Comparison of ENCODE assay signal across 17 mouse cellular contexts in genomic region chr4:120717591-120717990, GRCm38 (mm10). TPM values are rescaled to one million over a fixed set of nuclear protein-coding genes. Genes with fewer than 3 reads are reported as not detected.
A peak's percentile ranks its signal among the peaks of the same experiment; 100 is the strongest.
DNase-seq lines count a peak whose midpoint lies in the region; ATAC-seq and TF ChIP-seq lines count a peak whose summit lies in the region.
"Had no signal": no experiment of that assay in that cellular context is flagged by ENCODE, and none has a peak within 500 bp of the region (broad histone marks: within the 10 kb centered on the region; RNA-seq: fewer than 3 reads in every experiment).

No protein-coding gene starts in this region.

- WGBS in hindbrain, embryonic 14.5 days, result 67% methylated on average over 8 of the region's 8 CpGs

- no peak for TF ChIP-seq POLR2A in myocyte (IDR thresholded peaks at IDR 0.05; ENCODE audit: insufficient read length, low read depth)

- ATAC-seq in hindbrain, embryonic 14.5 days (ENCODE audit: low FRiP score), result no peak
- ATAC-seq: forebrain, embryonic 15.5 days had no signal

- intact Hi-C loops in heart, postnatal 25 days (cut with DNase I), result no loop called here
- intact Hi-C loops in gastrocnemius, adult 2 months (cut with DNase I), result no loop called here

- peak overlapping the region; percentile 62; the same call in 1 of the 2 replicates for H3K27ac ChIP-seq in layer of hippocampus, adult 2 months
- no peak overlapping the region for H3K27ac ChIP-seq in gastrocnemius, adult 2 months
- no peak overlapping the region for H3K27ac ChIP-seq in hindbrain, embryonic 14.5 days
- H3K27ac ChIP-seq: forebrain, embryonic 15.5 days; limb, embryonic 12.5 days; midbrain, embryonic 12.5 days had no signal

- H3K4me3 ChIP-seq in C2C12 (ENCODE audit: insufficient read depth, poor library complexity, severe bottlenecking), result no peak overlapping the region
- H3K4me3 ChIP-seq in layer of hippocampus, adult 2 months, result no peak overlapping the region
- no peak overlapping the region for H3K4me3 ChIP-seq in myocyte
- H3K4me3 ChIP-seq in gastrocnemius, adult 2 months, result no peak overlapping the region
- no peak overlapping the region for H3K4me3 ChIP-seq in hindbrain, embryonic 14.5 days (replicated peaks; ENCODE audit: low read length)
- H3K4me3 ChIP-seq: limb, embryonic 12.5 days; midbrain, embryonic 12.5 days had no signal

- peak overlapping the region; percentile 63 for H3K4me2 ChIP-seq in myocyte (ENCODE audit: low read depth)
- H3K4me2 ChIP-seq in hindbrain, embryonic 14.5 days (replicated peaks), result no peak overlapping the region

- H3K27me3 ChIP-seq in C2C12 (ENCODE audit: control insufficient read depth, insufficient read depth, insufficient read length) (no peaks in the 10 kb centered on the region), myocyte (ENCODE audit: control insufficient read depth, insufficient read depth, insufficient read length) (no peaks in the 10 kb centered on the region)
- peaks cover 4% of the 10 kb centered on the region; the same call in 1 of the 2 replicates for H3K27me3 ChIP-seq in hindbrain, embryonic 14.5 days (ENCODE audit: control insufficient read depth, insufficient read depth, low read length)

- peaks cover 24% of the 10 kb centered on the region for H3K4me1 ChIP-seq in hindbrain, embryonic 14.5 days (replicated peaks; ENCODE audit: control insufficient read depth, insufficient read depth, low read length)

- no peaks in the 10 kb centered on the region for H3K79me3 ChIP-seq in C2C12 (ENCODE audit: low read depth)

- TF ChIP-seq CTCF in C2C12 (IDR thresholded peaks at IDR 0.05; ENCODE audit: control insufficient read depth, insufficient read depth, insufficient read length), result no peak
- no peak for TF ChIP-seq CTCF in layer of hippocampus, adult 2 months (conservative IDR thresholded peaks at IDR 0.05)
- TF ChIP-seq CTCF in gastrocnemius, adult 2 months (IDR thresholded peaks at IDR 0.05), result no peak

- peak; percentile 45 for DNase-seq in heart, postnatal 4 days
- DNase-seq in heart, postnatal 25 days (ENCODE audit: low spot score), result no peak
- DNase-seq in layer of hippocampus, adult 2 months (ENCODE audit: low spot score in 2 of 2), result peak; percentile 46 to 59
- no peak for DNase-seq in gastrocnemius, adult 2 months
- no peak for DNase-seq in kidney, postnatal 25 days
- no peak for DNase-seq in hindbrain, embryonic 14.5 days (ENCODE audit: low spot score)
- DNase-seq: cerebellum, postnatal 14 days; gastrocnemius, postnatal 14 days; heart, postnatal 14 days; kidney, postnatal 36 days; lung, postnatal 4 days had no signal

- H3K79me2 ChIP-seq in C2C12 (ENCODE audit: control insufficient read depth, insufficient read depth), result no peaks in the 10 kb centered on the region
- H3K79me2 ChIP-seq in myocyte (ENCODE audit: control insufficient read depth, insufficient read depth), result no peaks in the 10 kb centered on the region

- H3K36me3 ChIP-seq in C2C12 (ENCODE audit: control insufficient read depth, insufficient read depth), result no peaks in the 10 kb centered on the region
- H3K36me3 ChIP-seq in myocyte (ENCODE audit: control insufficient read depth, insufficient read depth), result peaks cover 3% of the 10 kb centered on the region
- H3K36me3 ChIP-seq in hindbrain, embryonic 14.5 days (replicated peaks; ENCODE audit: control insufficient read depth, insufficient read depth), result no peaks in the 10 kb centered on the region
- H3K36me3 ChIP-seq: forebrain, embryonic 15.5 days; limb, embryonic 12.5 days; midbrain, embryonic 12.5 days had no signal

- no peak overlapping the region for H3ac ChIP-seq in C2C12 (ENCODE audit: control insufficient read depth, insufficient read length, low read depth)
- no peak overlapping the region for H3ac ChIP-seq in myocyte (ENCODE audit: control insufficient read depth, insufficient read length)

- H3K9me3 ChIP-seq in hindbrain, embryonic 14.5 days (ENCODE audit: control insufficient read depth, low read length), result no peaks in the 10 kb centered on the region
- H3K9me3 ChIP-seq: forebrain, embryonic 15.5 days; limb, embryonic 12.5 days; midbrain, embryonic 12.5 days had no signal

- no peak overlapping the region for H3K9ac ChIP-seq in hindbrain, embryonic 14.5 days
- H3K9ac ChIP-seq: forebrain, embryonic 15.5 days; limb, embryonic 12.5 days; midbrain, embryonic 12.5 days had no signal

TF ChIP-seq in C2C12, 6 proteins besides CTCF, POLR2A, EP300 and RAD21:
- peak; percentile 82 for TF ChIP-seq MYOD1 (IDR thresholded peaks at IDR 0.05; ENCODE audit: control insufficient read depth, insufficient read length, low read depth)
- no peak for TF ChIP-seq CEBPB (IDR thresholded peaks at IDR 0.05; ENCODE audit: low read depth)

TF ChIP-seq in myocyte, 11 proteins besides CTCF, POLR2A, EP300 and RAD21:
- TF ChIP-seq POLR2AphosphoS2 (IDR thresholded peaks at IDR 0.05; ENCODE audit: insufficient read length, low read depth) (no peak), MYOG (IDR thresholded peaks at IDR 0.05; ENCODE audit: control insufficient read depth in 1 of 3, insufficient read depth in 1 of 3, insufficient read length in 2 of 3, low read depth in 2 of 3) (peak in 2 of 3 experiments; percentile 4 to 8), SRF (IDR thresholded peaks at IDR 0.05; ENCODE audit: control insufficient read depth, insufficient read length, low read depth) (no peak), TCF12 (IDR thresholded peaks at IDR 0.05; ENCODE audit: insufficient read depth, poor library complexity, severe bottlenecking) (peak; percentile 6), MYOD1 (IDR thresholded peaks at IDR 0.05; ENCODE audit: control insufficient read depth in 1 of 3, insufficient read length in 2 of 3, low read depth in 2 of 3) (peak; percentile 57 to 86 (median 81)), REST (IDR thresholded peaks at IDR 0.05; ENCODE audit: insufficient read depth, insufficient read length) (no peak)
TF ChIP-seq in myocyte: peak in this region for 3.

RNA-seq across cellular contexts. Expression of gene Kcnq4, which starts 30.8 kb away (rescaled TPM):
- total RNA-seq in heart, postnatal 4 days (2021), result 1 to 10 TPM; 2.7 to 2.9 TPM
- 1 to 10 TPM; 1.8 to 2.2 TPM for total RNA-seq in heart, postnatal 25 days (2021)
- 0.75 TPM for polyA plus RNA-seq in C2C12 (2012; fragmentation: generic; extraction: Trizol)
- total RNA-seq in layer of hippocampus, adult 2 months (2021), result 1 to 10 TPM; 4.2 to 4.3 TPM
- 23.1 TPM for polyA plus RNA-seq in myocyte (2012; fragmentation: generic; extraction: Trizol)
- total RNA-seq in gastrocnemius, adult 2 months (2021), result 10 to 100 TPM; 13.4 to 14.5 TPM
- 6.2 and 6.4 TPM in 2 replicates for polyA plus RNA-seq in hindbrain, embryonic 14.5 days (2014; fragmentation: Nextera tagmentation; extraction: Ambion mirVana)
- polyA plus RNA-seq: activated CD4-positive, CD25-positive, alpha-beta regulatory T cell, adult 4 months had no signal

RNA-seq across cellular contexts. Expression of gene Cited4, which starts 51.2 kb away (rescaled TPM):
- total RNA-seq in heart, postnatal 4 days (2021), result 10 to 100 TPM; 78.9 to 84.3 TPM
- total RNA-seq in heart, postnatal 25 days (2021), result 10 to 100 TPM; 46.4 to 61.3 TPM
- polyA plus RNA-seq in C2C12 (2012; fragmentation: generic; extraction: Trizol) (not detected), myocyte (2012; fragmentation: generic; extraction: Trizol) (not detected)
- total RNA-seq in layer of hippocampus, adult 2 months (2021), result 1 to 10 TPM; 2.0 TPM
- 10 to 100 TPM in 1 of 2 experiments, 1 to 10 TPM in 1; 9.9 to 16.3 TPM for total RNA-seq in gastrocnemius, adult 2 months (2021)
- 0.72 and 1.9 TPM in 2 replicates for polyA plus RNA-seq in hindbrain, embryonic 14.5 days (2014; fragmentation: Nextera tagmentation; extraction: Ambion mirVana)

Comparison
In these comparisons a context has a peak if more than half of its experiments do, and no peak if none do; other contexts are left out.
1. DNase-seq: peak in heart, postnatal 4 days (single experiment) and layer of hippocampus, adult 2 months (2 of 2); none in heart, postnatal 25 days (single experiment), gastrocnemius, adult 2 months (single experiment), kidney, postnatal 25 days (0 of 2) and hindbrain, embryonic 14.5 days (single experiment).